Mouse (Mus musculus) hindbrain, embryonic 10.5 days (tissue): Measurements from ENCODE around the gene Farp1. TPM values are rescaled to one million over a fixed set of nuclear protein-coding genes. Genes with fewer than 3 reads are reported as not detected.

ENCODE experiments used
- DNase-seq: peaks from one replicate; pipeline ENCODE4 v3.0.0-alpha.2; 2017; ENCODE audit warnings: low spot score
- H3K27ac ChIP-seq: fragments of 300-500 bp; sonication (generic); 2 replicates; pipeline ENCODE4 v1.5.1; 2016; ENCODE audit warnings: mild to moderate bottlenecking, moderate library complexity
- H3K27me3 ChIP-seq: fragments of 300-500 bp; sonication (generic); 2 replicates; pipeline ENCODE4 v1.6.1; 2016; ENCODE audit warnings: mild to moderate bottlenecking; ENCODE audit not compliant: poor library complexity, insufficient read depth, severe bottlenecking
- H3K36me3 ChIP-seq: fragments of 300-500 bp; sonication (generic); 2 replicates; pipeline ENCODE4 v1.6.1; 2016; ENCODE audit warnings: mild to moderate bottlenecking, moderate library complexity
- H3K4me1 ChIP-seq: fragments of 300-500 bp; sonication (generic); replicated peaks from 2 replicates; pipeline ENCODE4 v1.6.1; 2016; ENCODE audit warnings: mild to moderate bottlenecking
- H3K4me3 ChIP-seq: fragments of 300-500 bp; sonication (generic); 2 replicates; pipeline ENCODE4 v1.5.1; 2016; ENCODE audit warnings: mild to moderate bottlenecking, moderate library complexity
- H3K9me3 ChIP-seq: fragments of 300-500 bp; sonication (generic); 2 replicates; pipeline ENCODE4 v1.6.1; 2016; ENCODE audit warnings: mild to moderate bottlenecking, moderate library complexity
- WGBS: fragments of 180-500 bp; shearing (Covaris S2); methylation state at CpG from one replicate; pipeline ENCODE4 v1.1.7; 2016; 5-methylcytosine and 5-hydroxymethylcytosine counted together
- polyA plus RNA-seq: library from polyadenylated mRNA; unstranded; fragments of >200 nt; fragmentation: Nextera tagmentation; extraction: Ambion mirVana; gene quantifications from 2 replicates; pipeline ENCODE4 v1.2.1, GENCODE M21; 2016

Gene Farp1
- polyA plus RNA-seq, 1 experiment from 2014 or later: 25.2 TPM

GRCm38 (mm10) chr14:121143831-121144455 lies 108.9 kb downstream of the Farp1 start:
- Histone ChIP-seq H3K36me3 (no peaks in the 10 kb centered on the region), H3K27ac (no peak overlapping the region), H3K9me3 (no peaks in the 10 kb centered on the region), H3K27me3 (no peaks in the 10 kb centered on the region), H3K4me3 (no peak overlapping the region), H3K4me1 (peaks cover 29% of the 10 kb centered on the region)
- 87% methylated on average over 7 of the region's 7 CpGs for WGBS
- no peak for DNase-seq

GRCm38 (mm10) chr14:121144496-121144895 lies 109.5 kb downstream of the Farp1 start:
- Histone ChIP-seq H3K27ac (no peak overlapping the region), H3K36me3 (no peaks in the 10 kb centered on the region), H3K27me3 (no peaks in the 10 kb centered on the region), H3K4me1 (peaks cover 29% of the 10 kb centered on the region), H3K4me3 (no peak overlapping the region), H3K9me3 (no peaks in the 10 kb centered on the region)
- DNase-seq: no peak
- WGBS: 76% methylated on average over 2 of the region's 2 CpGs

GRCm38 (mm10) chr14:121145291-121145690 lies 110.3 kb downstream of the Farp1 start:
- no peak for DNase-seq
- H3K4me1 ChIP-seq: peaks cover 30% of the 10 kb centered on the region
- no peaks in the 10 kb centered on the region for H3K27me3 ChIP-seq
- 59% methylated on average over 3 of the region's 3 CpGs for WGBS
- H3K27ac ChIP-seq: no peak overlapping the region
- H3K4me3 ChIP-seq: no peak overlapping the region
- no peaks in the 10 kb centered on the region for H3K36me3 ChIP-seq
- H3K9me3 ChIP-seq: no peaks in the 10 kb centered on the region

GRCm38 (mm10) chr14:121145698-121146097 lies 110.7 kb downstream of the Farp1 start:
- Histone ChIP-seq H3K27ac (no peak overlapping the region), H3K27me3 (no peaks in the 10 kb centered on the region), H3K4me3 (no peak overlapping the region), H3K9me3 (no peaks in the 10 kb centered on the region), H3K36me3 (no peaks in the 10 kb centered on the region), H3K4me1 (peaks cover 31% of the 10 kb centered on the region)
- WGBS: 39% methylated on average over 10 of the region's 10 CpGs
- no peak for DNase-seq

- peaks cover 35% of the 10 kb centered on the region for H3K4me1 ChIP-seq
- H3K4me3 ChIP-seq: no peak overlapping the region
- DNase-seq: no peak
- no peaks in the 10 kb centered on the region for H3K9me3 ChIP-seq
- no peaks in the 10 kb centered on the region for H3K27me3 ChIP-seq
- no peak overlapping the region for H3K27ac ChIP-seq
- 62% methylated on average over 7 of the region's 7 CpGs for WGBS
- H3K36me3 ChIP-seq: no peaks in the 10 kb centered on the region; the same call in 1 of the 2 replicates
These were observed 111.2 kb downstream of the Farp1 start for GRCm38 (mm10) chr14:121146213-121146612.

GRCm38 (mm10) chr14:121147026-121147425 lies 112.0 kb downstream of the Farp1 start:
- H3K9me3 ChIP-seq: no peaks in the 10 kb centered on the region
- no peaks in the 10 kb centered on the region; the same call in 1 of the 2 replicates for H3K36me3 ChIP-seq
- H3K4me3 ChIP-seq: no peak overlapping the region
- no peak for DNase-seq
- no peak overlapping the region for H3K27ac ChIP-seq
- WGBS: 88% methylated on average over 3 of the region's 3 CpGs
- no peaks in the 10 kb centered on the region for H3K27me3 ChIP-seq
- peaks cover 43% of the 10 kb centered on the region for H3K4me1 ChIP-seq

GRCm38 (mm10) chr14:121148088-121148785 lies 113.2 kb downstream of the Farp1 start:
- DNase-seq: no peak
- Histone ChIP-seq H3K36me3 (no peaks in the 10 kb centered on the region; the same call in 1 of the 2 replicates), H3K9me3 (no peaks in the 10 kb centered on the region), H3K27me3 (no peaks in the 10 kb centered on the region), H3K4me1 (peaks cover 54% of the 10 kb centered on the region), H3K4me3 (no peak overlapping the region), H3K27ac (no peak overlapping the region)
- 95% methylated on average over 11 of the region's 11 CpGs for WGBS

GRCm38 (mm10) chr14:121149984-121150383 lies 115.0 kb downstream of the Farp1 start:
- WGBS: 59% methylated on average over 5 of the region's 5 CpGs
- peaks cover 55% of the 10 kb centered on the region for H3K4me1 ChIP-seq

GRCm38 (mm10) chr14:121151837-121152236 lies 116.8 kb downstream of the Farp1 start:
- Histone ChIP-seq H3K9me3 (no peaks in the 10 kb centered on the region), H3K27me3 (no peaks in the 10 kb centered on the region), H3K4me3 (no peak overlapping the region), H3K4me1 (peaks cover 40% of the 10 kb centered on the region), H3K27ac (no peak overlapping the region), H3K36me3 (no peaks in the 10 kb centered on the region; the same call in 1 of the 2 replicates)
- DNase-seq: no peak
- 91% methylated on average over 10 of the region's 10 CpGs for WGBS

More at GRCm38 (mm10) chr14:121149984-121150383, 115.0 kb downstream of the Farp1 start:
- DNase-seq: no peak
- no peak overlapping the region for H3K27ac ChIP-seq
- no peaks in the 10 kb centered on the region for H3K27me3 ChIP-seq
- H3K36me3 ChIP-seq: no peaks in the 10 kb centered on the region; the same call in 1 of the 2 replicates
- no peaks in the 10 kb centered on the region for H3K9me3 ChIP-seq
- H3K4me3 ChIP-seq: no peak overlapping the region

GRCm38 (mm10) chr14:121152771-121153170 lies 117.8 kb downstream of the Farp1 start:
- H3K27ac ChIP-seq: 0 out of 2 replicates have a peak overlapping the region, but pooled peaks have one; percentile 16
- H3K27me3 ChIP-seq: no peaks in the 10 kb centered on the region
- no peak overlapping the region for H3K4me3 ChIP-seq
- whole genome bisulfite sequencing: 76% methylated on average over 6 of the region's 6 CpGs
- peaks cover 39% of the 10 kb centered on the region for H3K4me1 ChIP-seq
- H3K36me3 ChIP-seq: no peaks in the 10 kb centered on the region; the same call in 1 of the 2 replicates
- H3K9me3 ChIP-seq: no peaks in the 10 kb centered on the region
- no peak for DNase-seq

GRCm38 (mm10) chr14:121153260-121153659 lies 118.3 kb downstream of the Farp1 start:
- H3K27ac ChIP-seq: 0 out of 2 replicates have a peak overlapping the region, but pooled peaks have one; percentile 16
- H3K4me3 ChIP-seq: no peak overlapping the region
- H3K36me3 ChIP-seq: no peaks in the 10 kb centered on the region; the same call in 1 of the 2 replicates
- 28% methylated on average over 7 of the region's 7 CpGs for WGBS
- H3K9me3 ChIP-seq: no peaks in the 10 kb centered on the region
- H3K4me1 ChIP-seq: peaks cover 39% of the 10 kb centered on the region
- no peak for DNase-seq
- no peaks in the 10 kb centered on the region for H3K27me3 ChIP-seq

- Histone ChIP-seq H3K9me3 (no peaks in the 10 kb centered on the region), H3K4me1 (peaks cover 32% of the 10 kb centered on the region), H3K27ac (no peak overlapping the region), H3K4me3 (no peak overlapping the region), H3K27me3 (no peaks in the 10 kb centered on the region), H3K36me3 (no peaks in the 10 kb centered on the region; the same call in 1 of the 2 replicates)
- no peak for DNase-seq
- WGBS: 84% methylated on average over 4 of the region's 4 CpGs
These were observed 120.2 kb downstream of the Farp1 start for GRCm38 (mm10) chr14:121155173-121155572.

- Histone ChIP-seq H3K27ac (no peak overlapping the region), H3K9me3 (no peaks in the 10 kb centered on the region)
These were observed 123.6 kb downstream of the Farp1 start for GRCm38 (mm10) chr14:121158616-121159015.

More at GRCm38 (mm10) chr14:121158616-121159015, 123.6 kb downstream of the Farp1 start:
- WGBS: 81% methylated on average over 2 of the region's 2 CpGs
- no peaks in the 10 kb centered on the region for H3K36me3 ChIP-seq
- no peaks in the 10 kb centered on the region for H3K27me3 ChIP-seq
- no peak overlapping the region for H3K4me3 ChIP-seq
- DNase-seq: no peak
- peaks cover 3% of the 10 kb centered on the region for H3K4me1 ChIP-seq
